Mouse (Mus musculus): ENCODE results near the gene 1700022I11Rik. TPM values are rescaled to one million over a fixed set of nuclear protein-coding genes. Genes with fewer than 3 reads are reported as not detected.

1700022I11Rik gene
- not detected for total RNA-seq (2021)
- long read RNA-seq, experiment 1 = 0 reads
- long read RNA-seq, experiment 2, partial matches to known transcripts = 0 of 2 reads
- long read RNA-seq, experiment 2, other reads (novel, unspliced or antisense) = 2 of 2 reads

DNA sequence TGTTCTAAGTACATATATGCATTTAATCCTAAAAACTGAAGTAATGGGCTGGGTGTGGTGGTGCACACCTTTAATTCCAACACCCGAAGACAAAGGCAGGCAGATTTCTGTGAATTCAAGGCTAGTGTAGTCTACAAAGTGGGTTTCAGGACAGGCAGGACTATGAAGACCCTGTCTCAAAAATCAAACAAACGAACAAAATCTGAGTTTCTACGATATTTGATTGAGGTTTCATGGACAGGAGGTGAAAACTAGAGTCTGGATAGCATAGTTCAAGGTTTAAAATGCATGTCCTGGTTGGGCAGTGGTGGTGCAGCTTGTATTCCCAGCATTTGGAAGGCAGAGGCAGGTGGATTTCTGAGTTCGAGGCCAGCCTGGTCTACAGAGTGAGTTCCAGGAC is at the start of gene 1700022I11Rik:
TSS of gene 1700022I11Rik (plus strand) at position 301 of the 400 bp plus-strand sequence.
- DNase-seq (ENCODE audit: low spot score in 2 of 2) = no peak

DNA sequence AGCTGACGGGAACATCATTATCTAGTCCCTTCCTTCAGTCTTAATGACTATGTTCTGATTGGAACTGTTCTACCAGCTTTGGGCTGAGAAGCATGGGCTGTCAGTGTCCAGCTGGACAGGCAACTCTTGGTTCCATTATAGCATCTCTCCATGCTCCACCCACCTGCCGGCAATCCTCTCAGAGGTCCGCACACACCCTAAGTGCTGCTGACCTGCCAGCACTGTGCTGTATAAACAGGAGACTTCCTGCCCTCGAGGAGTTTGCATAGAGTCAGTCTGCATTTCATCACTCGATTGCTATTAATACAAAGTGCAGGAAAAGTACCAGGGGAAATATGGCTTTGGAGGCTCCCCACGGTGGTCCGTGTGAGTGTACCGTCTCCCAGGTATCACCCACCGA is 48.7 kb upstream of the 1700022I11Rik start:
- DNase-seq (ENCODE audit: low spot score in 2 of 2) = no peak

DNA sequence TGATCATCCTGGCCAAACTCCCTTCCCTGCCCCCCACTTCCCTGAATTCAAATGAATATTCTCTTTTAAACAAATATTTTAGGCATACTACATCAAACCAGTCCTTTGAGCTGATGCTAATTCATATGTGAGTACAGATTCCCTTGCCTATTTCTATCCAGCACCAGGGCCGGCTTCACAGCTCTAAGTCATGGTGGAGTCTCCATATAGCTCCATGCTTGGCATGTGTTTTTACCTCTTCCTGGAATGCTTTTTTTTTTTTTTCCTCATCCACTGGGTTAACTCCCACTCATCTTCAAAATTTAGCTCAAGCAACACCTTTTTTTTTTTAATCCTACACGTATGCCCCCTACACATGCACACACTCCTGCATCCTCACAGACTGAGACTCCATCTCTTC is 47.9 kb upstream of the 1700022I11Rik start:
- no peak for DNase-seq (ENCODE audit: low spot score in 2 of 2)

DNA sequence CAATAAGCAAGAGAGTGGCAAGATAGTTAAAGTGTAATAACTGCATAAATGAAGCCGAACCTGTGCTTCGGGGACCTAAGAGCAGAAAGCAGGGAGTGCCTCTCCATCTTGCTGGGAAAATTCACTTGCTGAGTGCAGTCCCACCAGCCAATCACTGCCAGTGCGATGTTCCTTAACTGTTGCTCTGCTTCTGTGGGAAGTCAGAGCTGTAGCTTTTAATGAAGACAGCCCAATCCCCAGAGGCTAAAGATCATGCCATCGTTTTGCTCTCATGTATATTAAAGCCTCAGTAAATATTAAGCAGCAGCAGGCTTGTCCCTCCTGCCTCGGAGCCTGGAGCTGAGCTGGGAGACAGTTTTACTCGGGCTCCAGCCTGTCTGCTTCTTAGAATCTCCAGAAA is 47.3 kb upstream of the 1700022I11Rik start:
- no peak for DNase-seq (ENCODE audit: low spot score in 2 of 2)

DNA sequence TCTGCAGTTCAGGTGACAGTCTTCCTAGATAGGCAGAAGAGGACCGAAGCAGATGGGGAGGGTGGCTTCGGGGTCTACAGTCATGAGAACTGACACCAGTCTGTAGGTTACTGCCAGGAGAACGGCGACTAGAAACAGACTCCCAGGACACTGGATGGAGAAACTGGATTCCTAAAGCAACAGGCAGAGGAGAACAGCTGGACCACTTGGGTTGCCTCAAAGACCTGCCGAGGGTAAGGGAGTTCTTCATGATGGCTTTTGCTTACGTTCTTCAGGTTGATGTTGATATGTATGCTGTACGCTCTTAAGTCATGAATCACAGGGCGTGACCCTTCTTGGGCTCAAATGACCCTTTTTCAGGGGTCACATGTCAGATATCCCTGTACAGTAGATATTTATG is 46.9 kb upstream of the 1700022I11Rik start:
- DNase-seq (ENCODE audit: low spot score in 2 of 2) = no peak

DNA sequence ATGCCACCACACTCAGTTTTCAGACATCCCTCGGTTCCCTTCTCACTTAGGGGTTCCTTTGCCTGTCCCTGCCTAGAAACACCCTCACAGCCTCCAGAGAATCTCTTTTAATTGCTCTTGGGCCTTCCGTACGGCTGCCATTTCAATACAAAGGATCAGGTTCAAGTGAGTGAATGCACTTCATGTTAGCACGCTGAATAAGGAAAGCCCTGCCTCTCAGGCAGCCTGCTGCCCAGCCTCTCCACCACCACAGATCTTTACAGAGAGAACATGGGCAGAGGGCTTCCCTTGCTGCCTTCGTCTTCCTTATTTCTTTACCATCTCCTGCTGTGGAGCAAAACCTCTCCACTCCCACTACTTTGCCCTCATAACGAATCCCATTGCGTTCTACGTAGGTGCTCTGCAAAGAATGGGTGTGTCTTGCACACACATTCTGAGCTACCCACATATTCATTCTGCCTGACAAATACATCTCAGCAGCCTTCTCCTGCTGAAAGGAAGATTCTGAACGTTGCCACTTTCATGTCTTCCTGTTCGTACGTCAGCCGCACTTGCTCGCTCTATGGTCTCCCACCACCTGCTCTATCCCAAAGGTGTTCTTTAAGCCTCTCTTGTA is 45.2 kb upstream of the 1700022I11Rik start:
- DNase-seq (ENCODE audit: low spot score in 2 of 2) = no peak

DNA sequence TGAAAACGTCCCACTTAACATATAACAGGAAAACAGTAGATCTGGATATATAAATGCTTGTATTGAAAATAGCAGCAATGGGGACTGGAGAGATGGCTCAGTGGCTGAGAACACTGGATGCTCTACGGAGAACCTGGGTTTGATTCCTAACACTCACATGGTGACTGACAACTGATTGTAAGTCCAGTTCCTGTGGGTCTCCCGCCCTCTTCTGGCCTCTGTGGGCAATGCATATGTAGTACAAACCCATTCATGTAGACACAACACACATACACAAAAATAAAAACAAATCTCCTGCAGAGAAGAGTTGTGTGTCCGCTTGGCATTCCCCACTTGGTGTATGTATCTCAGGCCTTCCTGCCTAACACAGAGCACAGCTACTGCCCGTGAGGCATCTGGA is 41.2 kb upstream of the 1700022I11Rik start:
- DNase-seq (ENCODE audit: low spot score in 2 of 2) = no peak

DNA sequence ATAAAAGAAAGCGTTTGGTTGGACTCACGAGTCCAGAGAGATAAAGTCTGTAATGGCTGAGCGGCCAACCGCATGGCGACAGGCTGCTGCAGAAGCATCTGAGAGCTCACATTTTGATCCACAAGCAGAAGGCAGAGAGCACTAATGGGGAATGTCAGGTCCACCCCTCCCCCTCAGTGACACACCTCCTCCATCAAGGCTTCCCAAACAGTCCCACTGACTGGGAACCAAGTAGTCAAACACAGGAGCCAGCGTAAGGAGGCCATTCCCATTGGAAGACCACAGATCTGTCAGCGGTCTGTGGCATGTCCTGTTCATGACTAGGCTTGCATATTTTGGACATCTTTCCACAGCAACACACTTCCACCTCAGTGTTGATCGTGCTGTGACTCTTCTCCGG is 40.5 kb upstream of the 1700022I11Rik start:
- no peak for DNase-seq (ENCODE audit: low spot score in 2 of 2)

DNA sequence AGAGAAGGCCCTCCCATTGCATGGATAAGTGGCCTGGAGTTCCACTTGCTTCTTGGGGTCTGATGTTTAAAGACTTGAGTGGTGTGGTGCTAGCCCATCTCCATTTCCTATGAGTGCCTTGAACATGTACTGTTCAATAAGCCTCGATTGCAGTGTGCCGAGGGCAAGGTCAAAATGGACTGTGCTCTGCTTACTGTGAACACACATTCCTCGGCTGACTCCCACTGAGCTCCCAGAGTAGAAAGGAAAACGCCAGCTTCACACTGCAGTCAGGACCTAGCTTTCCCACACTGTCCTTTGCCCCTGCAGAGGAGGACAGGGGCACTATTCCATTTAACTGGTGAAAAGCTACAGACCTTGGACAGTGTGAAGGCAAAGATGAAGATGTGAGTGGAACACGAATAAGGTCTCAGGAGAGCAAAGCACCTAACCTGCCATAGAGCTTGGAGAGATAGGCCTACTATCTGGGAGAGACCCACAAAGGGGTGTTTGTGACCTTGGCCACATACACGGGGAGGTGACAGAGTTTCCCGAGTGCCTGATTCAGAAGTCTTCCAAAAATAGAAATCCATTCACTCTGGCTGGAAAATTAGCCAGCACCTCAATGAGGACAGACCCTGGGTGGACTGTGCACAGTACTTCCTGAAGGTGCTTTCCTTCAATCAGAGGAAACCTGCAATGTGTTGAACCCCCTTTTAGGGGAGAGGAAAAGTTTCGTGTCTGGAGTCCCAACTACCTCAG is 37.0 kb upstream of the 1700022I11Rik start:
- no peak for DNase-seq (ENCODE audit: low spot score in 2 of 2)

DNA sequence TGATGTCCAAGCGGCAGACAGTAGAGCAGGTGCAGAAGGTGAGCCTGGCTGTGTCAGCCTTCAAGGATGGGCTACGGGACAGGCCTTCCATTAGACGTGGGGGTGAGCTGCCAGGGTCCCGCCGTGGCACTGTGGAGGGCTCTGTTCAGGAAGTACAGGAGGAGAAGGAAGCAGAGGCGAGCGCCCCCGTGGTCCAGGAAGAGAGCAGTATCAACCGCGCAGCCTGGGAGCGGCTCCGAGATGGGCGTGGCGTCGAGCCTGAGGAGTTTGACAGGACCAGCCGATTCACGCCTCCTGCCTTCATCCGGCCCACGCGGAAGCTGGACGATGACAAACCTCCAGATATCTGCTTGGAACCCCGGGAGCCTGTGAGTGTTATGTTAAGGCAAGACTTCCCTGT is 35.8 kb upstream of the 1700022I11Rik start:
- DNase-seq (ENCODE audit: low spot score in 2 of 2) = peak in 1 of 2 experiments; percentile 59

DNA sequence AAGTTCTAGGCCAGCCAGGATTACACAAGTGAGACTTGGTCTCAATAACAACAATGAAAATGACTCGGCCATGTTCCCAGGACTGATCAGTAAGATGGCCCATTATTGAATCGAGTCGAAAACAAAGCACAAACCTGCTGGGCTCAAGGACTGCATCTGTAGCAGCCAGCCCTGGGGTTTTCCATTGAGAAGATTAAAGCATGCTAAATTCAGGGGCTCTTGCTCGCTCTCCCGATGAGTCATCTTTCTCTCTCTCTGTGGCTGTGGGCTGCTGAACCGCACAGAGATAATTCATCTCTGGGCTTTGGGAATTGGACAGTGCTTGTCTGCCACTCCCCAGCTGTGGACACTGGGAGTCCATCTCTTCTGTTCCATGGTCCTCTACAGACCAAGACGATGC is 28.0 kb upstream of the 1700022I11Rik start:
- DNase-seq (ENCODE audit: low spot score in 2 of 2) = no peak

DNA sequence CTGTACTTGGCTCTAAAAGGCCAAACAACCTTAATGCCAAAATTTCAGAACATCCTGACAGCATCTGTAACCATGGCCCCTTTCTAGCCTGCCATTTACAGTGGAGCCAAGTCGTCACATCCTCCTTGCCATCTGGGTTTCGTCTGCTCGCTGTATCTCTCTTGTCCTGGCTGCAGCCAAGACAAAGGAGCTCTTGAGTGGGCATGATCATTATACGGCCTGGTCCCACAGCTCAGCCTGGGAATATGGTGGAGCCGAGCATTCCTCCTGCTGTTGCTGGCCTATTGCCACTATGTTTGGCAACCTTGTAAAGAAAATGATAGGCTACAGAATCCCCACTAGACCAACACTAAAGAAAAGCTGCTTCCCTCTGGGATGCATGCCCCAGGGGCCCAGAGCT is 26.1 kb upstream of the 1700022I11Rik start:
- no peak for DNase-seq (ENCODE audit: low spot score in 2 of 2)

DNA sequence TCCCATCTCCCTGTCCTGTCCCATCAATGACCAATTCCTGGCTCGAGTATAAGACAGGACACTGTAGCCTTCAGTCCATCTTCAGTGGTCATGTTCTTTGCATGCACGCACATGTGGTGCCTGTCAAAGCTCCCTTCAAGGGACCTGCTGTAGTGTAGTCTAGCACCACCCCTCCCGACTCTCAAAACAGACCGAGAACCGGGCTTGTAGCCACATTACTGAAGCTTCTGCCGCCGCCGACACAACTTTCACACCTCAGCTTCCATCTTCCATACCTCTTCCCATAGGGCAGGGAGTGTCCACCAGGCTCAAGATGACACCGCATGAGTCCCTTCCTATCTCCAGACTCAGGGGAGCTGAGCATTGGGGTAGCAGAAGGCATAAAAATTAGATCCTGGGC is 25.2 kb upstream of the 1700022I11Rik start:
- no peak for DNase-seq (ENCODE audit: low spot score in 2 of 2)

DNA sequence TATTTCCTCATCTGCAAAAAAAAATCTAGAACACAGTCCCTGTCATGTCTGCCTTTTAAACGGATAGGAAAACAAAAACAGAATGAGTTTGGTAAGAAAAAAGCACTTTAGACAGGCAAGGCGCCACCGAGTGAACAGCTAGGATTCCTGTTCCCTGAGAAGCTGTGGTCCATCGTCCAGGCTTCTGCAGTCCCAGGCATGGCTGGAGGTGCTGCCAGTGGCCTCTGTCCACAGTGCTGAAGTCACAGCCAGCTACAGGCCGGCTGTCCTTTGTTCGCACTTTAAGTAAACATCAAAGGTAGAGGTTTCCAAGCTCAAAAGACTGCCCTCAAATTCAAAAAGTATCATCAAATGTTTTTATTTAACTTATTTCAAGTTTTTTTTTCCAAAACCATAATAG is 24.4 kb upstream of the 1700022I11Rik start:
- peak in 1 of 2 experiments; percentile 27 for DNase-seq (ENCODE audit: low spot score in 2 of 2)

DNA sequence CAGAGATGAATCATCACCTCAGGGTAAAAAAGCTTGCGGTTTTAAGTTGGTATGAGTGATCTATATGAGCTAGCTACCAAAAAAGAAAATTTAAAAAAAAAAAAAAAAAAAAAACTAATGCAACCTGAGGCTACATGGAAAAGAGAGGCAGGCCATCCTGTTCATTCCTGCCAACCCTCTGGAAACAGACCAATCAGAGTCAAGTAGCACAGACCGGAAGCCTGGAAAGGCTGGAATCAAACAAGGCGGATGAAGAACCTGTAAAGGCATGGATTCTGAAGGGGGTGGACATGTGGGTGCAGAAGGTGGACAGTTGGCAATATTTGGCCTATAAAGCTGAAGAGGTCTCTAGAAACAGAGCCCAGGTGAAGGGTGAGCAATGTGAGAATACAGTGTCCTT is 24.0 kb upstream of the 1700022I11Rik start:
- no peak for DNase-seq (ENCODE audit: low spot score in 2 of 2)

DNA sequence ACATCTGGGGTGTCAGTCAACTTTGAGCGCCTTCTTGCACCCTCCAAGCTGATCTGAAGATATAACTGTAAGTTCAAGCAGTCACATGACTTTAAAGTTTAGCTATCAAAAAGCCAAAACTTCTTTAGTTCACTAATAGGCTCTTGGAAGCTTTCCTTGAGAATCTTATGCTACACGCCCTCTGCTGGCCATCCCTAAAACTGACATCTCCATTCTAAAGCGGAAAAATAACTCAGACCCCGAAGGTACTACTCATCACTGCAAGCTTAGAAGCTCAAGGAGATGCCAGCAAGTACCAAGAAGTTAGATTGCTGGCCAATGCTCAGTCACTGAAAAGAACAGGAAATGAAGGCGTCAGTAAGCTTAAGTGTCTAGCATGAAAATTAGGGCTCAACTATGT is 23.5 kb upstream of the 1700022I11Rik start:
- DNase-seq (ENCODE audit: low spot score in 2 of 2) = peak in 1 of 2 experiments; percentile 44

DNA sequence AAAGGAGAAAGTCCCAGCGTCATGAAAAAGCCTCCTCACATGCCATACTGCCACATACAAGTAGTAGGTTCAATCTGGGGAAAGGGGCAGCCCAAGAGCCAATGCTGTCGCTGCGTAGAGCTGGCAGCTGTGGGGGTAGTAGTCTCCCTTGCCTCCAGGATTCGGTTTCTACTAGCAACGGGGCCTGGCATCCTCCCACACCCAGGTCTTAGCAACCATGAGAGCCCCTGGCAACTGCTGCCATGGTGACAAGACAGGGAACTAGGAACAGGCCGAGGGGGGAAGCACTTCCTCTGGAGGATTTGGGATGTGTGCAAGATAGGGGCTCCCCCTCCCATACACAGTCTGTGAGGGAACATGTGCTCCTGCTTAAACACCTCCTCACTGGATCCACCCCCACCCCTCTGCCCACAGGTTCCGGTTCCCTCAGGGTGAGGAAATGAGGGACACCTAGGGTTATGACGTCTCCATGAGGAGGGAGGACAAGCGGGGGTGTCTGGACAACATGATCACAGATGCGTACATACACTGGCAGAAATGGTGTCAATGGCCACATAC is 22.6 kb upstream of the 1700022I11Rik start:
- no peak for DNase-seq (ENCODE audit: low spot score in 2 of 2)

DNA sequence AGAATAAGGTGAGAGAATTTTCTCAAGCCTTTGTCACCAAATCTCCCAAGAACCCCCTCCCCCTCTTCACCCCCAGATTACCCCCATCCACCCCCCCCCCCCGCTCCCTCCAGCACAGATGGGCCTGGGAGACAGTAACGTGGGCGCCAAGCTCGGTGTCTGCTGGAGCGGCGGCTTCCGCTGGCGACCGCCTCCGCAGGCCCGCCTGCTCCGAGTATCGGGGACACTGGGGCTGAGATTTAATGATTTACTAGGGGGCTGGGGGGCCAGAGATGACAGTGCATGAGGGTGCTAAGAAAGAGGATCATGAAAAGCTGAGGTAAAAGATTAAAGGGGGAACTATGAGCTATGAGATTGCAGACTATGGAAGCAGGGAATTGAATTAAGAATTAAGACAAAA is 20.9 kb upstream of the 1700022I11Rik start:
- no peak for DNase-seq (ENCODE audit: low spot score in 2 of 2)

DNA sequence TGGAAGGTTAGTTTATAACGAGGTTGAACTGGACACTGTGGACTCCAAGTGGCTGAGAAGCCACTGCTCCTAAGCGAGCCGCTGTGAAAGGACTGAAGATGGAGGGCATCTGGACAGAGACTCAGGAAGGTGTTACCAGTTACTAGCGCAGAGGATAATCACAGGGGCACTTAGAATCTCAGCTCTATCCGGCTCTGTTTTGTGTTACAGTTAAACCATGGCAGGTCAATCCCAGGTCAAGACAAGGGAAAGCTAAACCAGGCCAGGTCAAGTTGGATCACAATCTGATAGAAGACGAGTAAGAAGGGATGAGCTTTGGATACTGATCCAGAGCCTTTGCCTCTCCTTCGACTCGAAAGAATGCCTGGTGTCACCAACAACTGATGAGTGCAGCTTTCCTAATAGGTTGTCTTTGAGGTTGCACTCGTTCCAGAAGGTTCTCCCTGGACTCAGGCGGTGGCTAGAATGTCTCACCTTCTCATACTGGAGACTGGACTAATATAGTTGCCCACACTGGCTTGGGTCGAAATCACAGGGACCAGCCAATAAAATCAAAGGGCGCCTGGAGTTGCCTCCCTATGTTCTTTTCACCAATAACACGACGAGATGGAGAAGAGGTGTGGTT is 20.2 kb upstream of the 1700022I11Rik start:
- DNase-seq (ENCODE audit: low spot score in 2 of 2) = no peak

DNA sequence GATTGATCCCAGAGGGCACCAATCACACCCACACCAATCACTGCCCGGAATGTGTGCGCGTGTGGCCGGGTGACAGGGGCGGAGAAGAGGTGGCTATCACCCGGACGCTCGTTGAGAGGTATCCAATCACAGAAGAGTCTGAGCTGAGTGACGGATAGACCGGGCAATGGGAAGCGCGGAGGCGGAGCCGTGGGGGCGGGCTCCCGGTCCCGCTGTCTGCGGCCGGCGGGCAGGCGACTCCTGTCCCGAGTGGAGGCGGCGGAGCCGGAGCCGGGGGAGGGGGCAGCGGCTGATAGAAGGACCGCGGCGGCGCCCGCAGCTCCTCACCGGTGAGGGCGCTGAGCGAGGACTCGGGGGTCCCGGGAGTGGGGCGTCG is 19.7 kb upstream of the 1700022I11Rik start, which contains the start of gene Dnajb5:
TSS of gene Dnajb5 (plus strand) at position 139 of the 376 bp plus-strand sequence.
- DNase-seq (ENCODE audit: low spot score in 2 of 2) = peak; percentile 93

DNA sequence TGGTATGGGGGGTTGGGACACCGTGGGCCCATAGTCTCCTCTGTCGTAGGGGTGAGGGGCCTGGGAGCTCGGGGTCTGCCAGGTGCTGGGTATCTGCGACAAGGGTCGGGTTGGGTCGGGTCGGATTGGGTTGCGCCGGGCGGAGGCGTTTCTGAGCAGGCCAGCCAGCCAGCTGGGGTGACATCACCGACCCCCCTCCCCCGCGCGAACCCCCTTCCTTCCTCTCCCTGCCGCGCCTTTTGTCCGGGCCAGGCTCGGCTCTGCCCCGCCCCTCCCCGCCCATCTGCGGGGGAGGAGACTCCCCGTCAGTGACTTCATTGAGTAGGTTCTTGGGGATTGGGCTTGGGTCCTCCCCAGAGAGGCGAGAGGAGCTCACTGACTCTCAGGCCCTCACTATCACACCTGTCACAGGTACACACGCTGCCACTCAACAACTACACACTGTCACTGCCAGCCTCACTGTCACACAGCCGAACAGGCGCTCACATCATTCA is 19.3 kb upstream of the 1700022I11Rik start:
- DNase-seq (ENCODE audit: low spot score in 2 of 2) = peak; percentile 81 to 91

All from gastrocnemius, postnatal 4 days (tissue).